Mouse (Mus musculus): ENCODE measurements around the gene Stk19.

- no peak for TF ChIP-seq CTCF (IDR thresholded peaks at IDR 0.05; ENCODE audit: extremely low read depth, insufficient read depth, low read length)
- TF ChIP-seq POLR2A (IDR thresholded peaks at IDR 0.05; ENCODE audit: extremely low read depth, insufficient read depth, low read length) = no peak
These were observed 10.4 kb upstream of the Stk19 start for GRCm38 (mm10) chr17:34847192-34847591.

Data from cortical plate, adult 2 months (tissue).